Mouse (Mus musculus) heart, postnatal 0 days (tissue): ENCODE results near the gene Coro2b. TPM values are rescaled to one million over a fixed set of nuclear protein-coding genes. Genes with fewer than 3 reads are reported as not detected.

ENCODE experiments used
- ATAC-seq: fragments of 200-750 bp; cut with Nextera tagmentation; 2 replicates; pipeline ENCODE4 v1.8.0; 2017; ENCODE audit warnings: low read depth, moderate number of reproducible peaks, moderate library complexity; ENCODE audit not compliant: insufficient read depth
- DNase-seq: peaks from one replicate; pipeline ENCODE4 v3.0.0-alpha.2; 2016; ENCODE audit warnings: low spot score
- H3K27ac ChIP-seq: fragments of 300-500 bp; sonication (generic); 2 replicates; pipeline ENCODE4 v1.5.1; 2014; ENCODE audit warnings: low read depth, mild to moderate bottlenecking
- H3K27me3 ChIP-seq: fragments of 300-500 bp; sonication (generic); 2 replicates; pipeline ENCODE4 v1.6.1; 2014; ENCODE audit warnings: low read length, mixed read lengths; ENCODE audit not compliant: control insufficient read depth, insufficient read depth
- H3K36me3 ChIP-seq: fragments of 300-500 bp; sonication (generic); replicated peaks from 2 replicates; pipeline ENCODE4 v1.6.1; 2014; ENCODE audit warnings: low read length, mixed read lengths; ENCODE audit not compliant: control insufficient read depth, insufficient read depth
- H3K4me1 ChIP-seq: fragments of 300-500 bp; sonication (generic); 2 replicates; pipeline ENCODE4 v1.6.1; 2014; ENCODE audit warnings: antibody characterized with exemption; ENCODE audit not compliant: control insufficient read depth, insufficient read depth
- H3K4me2 ChIP-seq: fragments of 300-500 bp; sonication (generic); 2 replicates; pipeline ENCODE4 v1.6.1; 2014; ENCODE audit warnings: low read depth, mild to moderate bottlenecking, low read length, moderate library complexity
- H3K4me3 ChIP-seq: fragments of 300-500 bp; sonication (generic); 2 replicates; pipeline ENCODE4 v1.5.1; 2014; ENCODE audit warnings: low read depth, low read length
- H3K9ac ChIP-seq: fragments of 300-500 bp; sonication (generic); replicated peaks from 2 replicates; pipeline ENCODE4 v1.6.1; 2014; ENCODE audit warnings: low read depth, low read length, mixed read lengths
- H3K9me3 ChIP-seq: fragments of 300-500 bp; sonication (generic); replicated peaks from 2 replicates; pipeline ENCODE4 v1.6.1; 2016; ENCODE audit warnings: low read length; ENCODE audit not compliant: control insufficient read depth
- CTCF ChIP-seq: IDR thresholded peaks from 2 replicates; pipeline ENCODE4 v1.5.1; 2016; ENCODE audit warnings: antibody characterized with exemption, control low read depth, low read depth
- EP300 ChIP-seq: IDR thresholded peaks from 2 replicates; pipeline ENCODE4 v1.6.1; 2016; ENCODE audit warnings: antibody characterized with exemption, low read depth
- WGBS: fragments of 180-500 bp; shearing (Covaris S2); extraction: QIAGEN DNeasy Blood & Tissue Kit; methylation state at CpG from one replicate; pipeline ENCODE4 v1.1.7; 2014; 5-methylcytosine and 5-hydroxymethylcytosine counted together
- polyA plus RNA-seq: library from polyadenylated mRNA; unstranded; fragments of >200 nt; fragmentation: Nextera tagmentation; extraction: Ambion mirVana; gene quantifications from 2 replicates; pipeline ENCODE4 v1.2.1, GENCODE M21; 2015
- total RNA-seq: library from RNA; depleted of rRNA; stranded (reverse); fragments of >200 nt; gene quantifications from 2 replicates; pipeline ENCODE4 v1.2.3, GENCODE M21; 2014; ENCODE audit warnings: low replicate concordance

The Coro2b gene
- total and polyA plus RNA-seq, 2 experiments from 2014 or later, result 5.5 to 45.9 TPM

DNA sequence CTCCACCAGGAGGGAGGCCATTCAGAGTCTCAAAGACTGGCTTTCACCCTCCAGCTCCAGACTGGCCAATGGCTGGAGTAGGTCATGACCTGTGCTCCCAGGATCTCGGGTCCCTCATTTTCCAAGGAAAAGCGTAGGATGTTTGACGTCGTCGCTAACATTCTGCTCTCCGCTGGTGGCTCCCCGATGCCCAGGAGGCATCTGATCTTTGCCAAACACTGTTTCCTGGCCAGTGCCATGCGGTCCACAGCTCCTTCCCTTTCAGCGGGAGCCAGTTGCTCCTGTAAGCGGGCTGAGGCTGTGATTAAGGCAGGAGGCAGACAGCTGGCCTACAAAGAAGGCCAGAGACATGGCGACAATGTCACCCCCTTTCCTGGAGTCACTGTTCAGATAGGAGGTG lies 4.0 kb downstream of the Coro2b start:
- H3K4me1 ChIP-seq, result peaks cover 7% of the 10 kb centered on the region; the same call in 1 of the 2 replicates
- H3K4me3 ChIP-seq, result no peak overlapping the region
- DNase-seq (no peak), ATAC-seq (no peak)
- WGBS, result 85% methylated on average over 11 of the region's 11 CpGs
- 0 out of 2 replicates have a peak, but pooled peaks cover 11% of the 10 kb centered on the region for H3K27me3 ChIP-seq
- no peak overlapping the region for H3K4me2 ChIP-seq
- TF ChIP-seq CTCF (no peak), EP300 (no peak)
- H3K9me3 ChIP-seq, result no peaks in the 10 kb centered on the region
- H3K9ac ChIP-seq, result no peak overlapping the region
- no peaks in the 10 kb centered on the region for H3K36me3 ChIP-seq
- H3K27ac ChIP-seq, result no peak overlapping the region

DNA sequence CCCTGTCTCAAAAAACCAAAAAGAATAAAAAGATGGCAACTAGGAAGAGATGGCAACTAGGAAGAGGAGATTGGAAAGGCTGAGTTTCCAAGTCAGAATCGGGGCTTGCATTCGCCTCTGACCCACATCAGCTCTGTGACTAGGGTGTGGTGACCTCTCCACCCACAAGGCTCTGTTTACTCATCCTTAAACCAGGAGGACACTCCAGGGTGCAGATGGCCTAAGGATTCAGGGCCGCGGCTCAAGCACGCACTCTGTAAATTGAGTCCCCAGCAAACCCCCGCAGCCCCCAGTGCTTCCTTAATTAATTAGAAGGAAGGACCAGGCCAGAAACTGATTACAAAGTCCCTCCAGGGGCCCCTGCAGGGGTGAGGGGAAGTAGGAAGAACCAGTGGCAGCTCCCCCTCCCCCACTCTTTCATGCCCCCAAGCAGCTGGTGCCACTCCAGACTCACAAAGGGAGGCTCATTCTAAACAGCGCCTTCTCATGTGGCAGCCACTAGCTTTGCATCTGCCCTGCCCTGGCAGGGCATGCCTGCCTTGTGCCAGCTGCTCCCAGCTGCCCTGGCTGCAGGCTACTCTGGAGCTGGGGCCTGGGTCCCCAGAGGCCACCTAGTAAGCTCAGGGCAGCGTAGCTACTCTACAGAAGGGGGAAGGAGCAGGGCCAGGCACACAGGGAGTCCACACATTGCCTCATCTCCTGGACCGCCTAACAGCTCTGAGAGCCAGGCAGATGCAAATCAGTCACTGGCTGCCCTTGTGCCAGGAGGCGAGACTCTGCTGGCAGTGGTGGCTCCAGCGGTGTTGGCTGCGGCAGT lies 5.2 kb downstream of the Coro2b start:
- H3K4me3 ChIP-seq, result no peak overlapping the region
- no peak for DNase-seq
- ATAC-seq, result peak; percentile 5; the same call in 1 of the 2 replicates
- H3K4me2 ChIP-seq, result no peak overlapping the region
- no peak for TF ChIP-seq CTCF
- TF ChIP-seq EP300, result no peak
- no peaks in the 10 kb centered on the region for H3K9me3 ChIP-seq
- no peaks in the 10 kb centered on the region for H3K36me3 ChIP-seq
- H3K27me3 ChIP-seq, result 0 out of 2 replicates have a peak, but pooled peaks cover 11% of the 10 kb centered on the region
- H3K4me1 ChIP-seq, result peaks cover 9% of the 10 kb centered on the region
- H3K9ac ChIP-seq, result 0 out of 2 replicates have a peak overlapping the region, but pooled peaks have one; percentile 5
- peak overlapping the region; percentile 60 for H3K27ac ChIP-seq
- 57% methylated on average over 12 of the region's 12 CpGs for WGBS

DNA sequence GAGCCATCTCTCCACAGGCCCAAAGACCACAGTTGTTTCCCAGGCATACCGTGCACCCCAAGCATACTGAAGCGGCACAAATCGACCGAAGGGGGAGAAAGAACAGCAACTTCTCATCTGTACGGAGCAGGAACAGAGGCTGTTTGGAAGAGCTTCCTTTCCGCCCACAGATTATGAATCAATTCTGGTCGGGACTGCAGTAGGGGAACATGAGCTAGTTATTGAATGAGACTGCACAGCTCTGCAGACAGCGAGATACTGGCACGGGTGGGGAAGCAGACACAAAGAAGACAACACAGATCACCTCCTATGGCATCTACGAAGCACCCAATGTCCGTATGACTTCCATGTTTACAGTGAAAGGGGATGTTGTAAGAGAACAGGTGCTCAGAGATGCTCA lies 8.3 kb downstream of the Coro2b start:
- TF ChIP-seq EP300 (no peak), CTCF (no peak)
- no peaks in the 10 kb centered on the region for H3K27me3 ChIP-seq
- 80% methylated on average over 11 of the region's 11 CpGs for WGBS
- H3K27ac ChIP-seq, result no peak overlapping the region
- H3K4me3 ChIP-seq, result no peak overlapping the region
- H3K9ac ChIP-seq, result no peak overlapping the region
- H3K9me3 ChIP-seq, result no peaks in the 10 kb centered on the region
- DNase-seq (no peak), ATAC-seq (no peak)
- no peak overlapping the region for H3K4me2 ChIP-seq
- peaks cover 28% of the 10 kb centered on the region for H3K4me1 ChIP-seq
- H3K36me3 ChIP-seq, result no peaks in the 10 kb centered on the region

DNA sequence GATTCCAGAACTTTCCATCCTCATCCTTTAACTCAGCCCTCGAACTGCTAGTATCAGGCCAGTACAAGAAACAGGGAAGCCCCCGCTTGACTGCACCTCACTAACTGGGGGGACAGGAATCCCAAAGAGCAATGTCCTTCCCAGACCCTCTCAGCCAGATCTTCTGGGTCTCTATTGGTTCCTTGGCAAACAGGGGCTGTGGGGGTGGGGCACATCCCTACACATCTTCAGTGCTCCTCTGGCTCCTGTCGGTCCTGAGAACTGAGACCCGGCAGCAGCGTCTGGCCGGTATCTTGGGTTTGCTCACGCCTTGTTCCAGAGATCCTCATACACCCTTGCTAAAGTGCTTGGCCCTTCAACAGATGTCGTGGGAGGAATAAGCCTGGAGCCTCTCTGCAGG lies 10.0 kb downstream of the Coro2b start:
- H3K4me1 ChIP-seq, result peaks cover 30% of the 10 kb centered on the region
- ATAC-seq (no peak), DNase-seq (no peak)
- 0 out of 2 replicates have a peak overlapping the region, but pooled peaks have one; percentile 3 for H3K27ac ChIP-seq
- H3K9me3 ChIP-seq, result no peaks in the 10 kb centered on the region
- no peak overlapping the region for H3K4me2 ChIP-seq
- H3K27me3 ChIP-seq, result no peaks in the 10 kb centered on the region; the same call in 1 of the 2 replicates
- WGBS, result 58% methylated on average over 8 of the region's 8 CpGs
- H3K9ac ChIP-seq, result no peak overlapping the region
- H3K4me3 ChIP-seq, result no peak overlapping the region
- TF ChIP-seq EP300 (no peak), CTCF (no peak)
- H3K36me3 ChIP-seq, result no peaks in the 10 kb centered on the region

DNA sequence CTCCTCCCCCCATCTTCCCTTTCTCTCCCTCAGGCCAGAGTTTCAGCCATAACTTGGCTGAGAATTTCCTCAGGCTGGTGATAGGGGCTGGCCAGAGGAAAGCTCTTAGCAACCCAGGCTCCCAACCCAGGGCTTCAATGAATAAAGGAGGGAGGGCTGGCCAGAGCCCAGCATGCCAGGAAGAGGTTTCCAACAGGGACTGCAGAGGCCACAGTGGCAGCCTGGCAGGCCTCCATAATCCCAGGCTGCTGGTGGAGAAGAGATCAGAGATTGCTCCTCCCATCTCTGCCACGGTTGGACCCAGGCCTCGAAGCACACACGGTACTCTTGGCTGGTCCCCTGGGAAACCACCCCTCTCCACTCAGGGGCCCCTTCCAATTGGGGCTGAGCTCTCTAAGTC lies 10.4 kb downstream of the Coro2b start:
- 4% methylated on average over 3 of the region's 3 CpGs for WGBS
- Histone ChIP-seq H3K36me3 (no peaks in the 10 kb centered on the region), H3K4me3 (no peak overlapping the region), H3K27ac (peak overlapping the region; percentile 3; the same call in 1 of the 2 replicates), H3K9ac (0 out of 2 replicates have a peak overlapping the region, but pooled peaks have one; percentile 0), H3K4me2 (no peak overlapping the region), H3K4me1 (peaks cover 29% of the 10 kb centered on the region), H3K9me3 (no peaks in the 10 kb centered on the region), H3K27me3 (no peaks in the 10 kb centered on the region; the same call in 1 of the 2 replicates)
- TF ChIP-seq CTCF, result no peak
- no peak for TF ChIP-seq EP300
- ATAC-seq (peak; percentile 52), DNase-seq (peak; percentile 45)
